Mouse (Mus musculus) layer of hippocampus, adult 9-10 months (tissue): ENCODE measurements around the gene Rgs17.

Source experiments
- DNase-seq: peaks from one replicate; pipeline ENCODE4 v3.0.0; 2022; ENCODE audit warnings: low spot score

Rgs17 gene

DNA sequence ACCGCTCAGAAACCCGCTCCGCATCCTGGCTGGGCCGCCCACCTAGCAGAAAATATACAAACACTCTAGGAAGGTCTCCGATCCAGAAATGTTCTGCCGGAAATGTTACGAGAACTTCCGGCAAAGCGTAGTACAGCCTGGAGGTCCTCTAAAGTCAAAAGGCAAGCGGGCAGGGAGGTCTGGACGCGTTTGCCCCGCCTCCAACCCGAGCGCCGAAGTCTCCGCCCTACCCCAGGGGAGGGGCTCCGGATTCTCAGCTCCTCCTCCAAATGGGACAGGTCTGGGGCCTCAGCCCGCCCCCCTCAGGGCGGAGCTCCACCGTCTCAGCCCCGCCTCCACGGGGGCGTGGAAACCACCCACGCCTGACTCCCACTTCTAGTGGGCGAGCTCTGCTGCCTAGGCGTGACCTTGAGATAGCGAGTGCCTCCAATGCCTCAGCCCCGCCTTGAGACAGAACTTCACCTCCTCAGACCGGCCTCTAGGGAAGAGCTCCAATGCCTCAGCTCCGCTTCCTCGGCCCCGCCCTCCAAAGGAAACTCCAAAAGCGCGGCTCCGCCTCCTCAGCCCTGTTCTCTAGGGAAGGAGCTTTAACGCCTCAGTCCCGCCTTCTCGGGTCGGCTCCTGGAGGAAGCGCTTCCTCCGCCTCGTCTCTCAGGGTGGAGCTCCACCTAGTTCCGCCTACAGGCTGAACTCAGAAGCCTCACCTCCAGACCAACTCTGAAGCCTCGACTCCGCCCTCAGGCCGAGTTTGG lies 98.3 kb downstream of the Rgs17 start, which contains the start of gene Mtrf1l:
Mtrf1l (minus strand) TSS at position 171 of the 752 bp plus-strand sequence.
- DNase-seq, result peak; percentile 87

DNA sequence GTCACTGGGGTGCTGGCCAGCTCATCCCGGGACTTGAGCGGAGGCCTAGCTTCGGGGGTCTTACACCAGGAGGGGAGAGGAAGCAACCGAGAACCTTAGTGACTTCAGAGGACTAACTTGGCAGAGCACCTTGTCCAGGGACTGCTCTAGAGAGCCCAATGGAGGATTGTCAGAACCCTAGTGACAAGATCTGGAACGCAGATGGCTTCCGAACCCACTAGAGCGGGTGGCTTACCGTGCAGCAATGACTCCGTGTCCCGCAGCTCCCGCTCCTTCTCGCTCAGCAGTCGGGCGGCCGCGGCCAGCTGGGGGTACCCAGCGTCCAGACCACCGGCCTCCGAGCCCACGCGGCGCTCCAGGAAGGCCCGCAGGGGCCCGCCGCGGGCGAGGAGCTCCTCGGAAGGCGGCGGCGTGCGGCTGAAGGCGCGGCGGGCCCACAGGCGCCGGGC lies 98.9 kb downstream of the Rgs17 start:
- no peak for DNase-seq

DNA sequence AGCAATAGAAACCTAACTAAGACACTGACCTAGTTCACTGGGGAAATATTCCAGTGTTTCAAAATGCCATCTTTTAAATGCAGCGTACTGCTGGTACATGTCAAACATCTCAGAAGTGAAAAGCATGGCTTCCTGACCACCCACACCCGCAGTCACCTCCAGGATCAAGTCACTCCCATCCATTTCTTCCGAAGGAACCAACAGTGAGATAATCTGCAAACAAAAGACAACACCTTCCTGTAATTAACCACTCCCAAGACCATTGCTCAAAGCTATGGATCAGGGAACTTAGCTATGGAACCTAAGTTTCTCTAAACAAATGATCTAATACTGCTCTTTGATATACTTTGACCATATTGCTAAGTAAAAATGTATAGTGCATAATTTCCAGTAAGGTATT lies 103.4 kb downstream of the Rgs17 start:
- no peak for DNase-seq

DNA sequence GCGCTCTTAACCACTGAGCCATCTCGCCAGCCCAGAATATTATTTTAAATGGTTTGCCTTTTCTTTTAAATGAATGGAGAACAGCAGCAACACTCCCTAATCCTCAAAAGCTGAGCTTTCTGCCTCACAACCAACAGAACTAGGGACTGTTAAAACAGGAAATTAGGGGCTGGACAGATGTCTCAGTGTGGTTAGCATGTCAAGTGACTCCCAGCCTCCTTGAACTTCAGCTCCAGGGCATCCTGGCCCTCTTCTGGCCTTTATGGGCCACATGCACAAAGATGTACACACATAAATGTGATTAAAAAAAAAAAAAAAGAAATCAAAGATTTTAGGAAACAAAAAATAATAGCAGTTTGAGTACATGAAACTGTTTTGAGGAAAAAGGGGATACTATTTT lies 106.2 kb downstream of the Rgs17 start:
- no peak for DNase-seq

DNA sequence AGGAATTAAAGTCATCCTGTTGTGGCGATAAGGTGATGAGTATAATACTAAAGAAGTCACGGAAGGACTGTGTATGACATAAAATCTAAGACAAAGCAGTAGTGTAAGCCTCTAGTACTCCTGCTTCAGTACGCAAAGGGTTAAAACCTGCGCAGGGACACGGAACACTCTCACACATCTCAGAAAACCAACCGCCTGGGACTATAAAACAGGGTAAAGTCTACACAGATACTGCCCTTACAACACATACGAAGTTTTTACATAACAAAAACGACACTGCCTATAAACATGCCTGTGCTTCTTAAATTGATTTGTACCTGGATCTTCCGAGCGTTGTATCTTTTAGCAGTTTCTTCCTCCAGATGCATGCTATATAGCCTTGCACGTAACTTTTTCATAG lies 108.5 kb downstream of the Rgs17 start:
- no peak for DNase-seq

DNA sequence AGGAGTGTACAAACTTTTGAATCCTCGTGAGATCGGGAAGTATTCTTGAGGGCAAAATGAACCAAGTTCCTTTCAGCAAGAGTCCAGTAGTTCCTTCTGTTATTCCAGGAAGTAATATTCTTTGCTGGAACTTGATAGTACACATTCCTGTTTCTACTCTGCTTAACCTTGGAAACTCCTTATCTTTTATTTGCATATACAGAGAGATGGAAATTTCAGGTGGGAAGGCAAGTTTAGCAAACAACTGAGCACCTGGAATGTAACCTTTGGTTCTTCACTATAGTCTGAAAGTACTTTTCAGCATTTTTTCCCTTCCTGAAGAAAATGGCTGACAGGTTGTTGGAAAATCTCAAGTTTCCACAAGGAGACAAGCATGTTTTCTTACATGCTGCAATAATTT lies 114.5 kb downstream of the Rgs17 start:
- DNase-seq, result no peak

DNA sequence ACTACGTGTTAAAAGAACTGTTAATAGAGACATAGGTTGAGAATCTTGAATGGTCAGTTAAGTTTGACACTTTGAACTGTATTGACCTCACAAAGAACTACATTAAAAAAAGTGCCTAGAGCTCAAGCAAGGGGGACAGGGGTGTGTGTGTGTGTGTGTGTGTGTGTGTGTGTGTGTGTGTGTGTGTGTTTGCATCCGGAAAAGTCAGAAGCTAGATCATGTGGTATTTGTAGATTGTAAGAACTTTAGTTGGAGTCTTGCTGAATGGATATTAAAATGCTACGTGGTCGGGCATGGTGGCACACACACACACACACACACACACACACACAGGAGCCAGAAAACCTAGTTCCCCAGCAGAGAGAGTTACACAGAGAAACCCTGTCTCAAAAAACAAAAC lies 115.2 kb downstream of the Rgs17 start:
- DNase-seq, result no peak

DNA sequence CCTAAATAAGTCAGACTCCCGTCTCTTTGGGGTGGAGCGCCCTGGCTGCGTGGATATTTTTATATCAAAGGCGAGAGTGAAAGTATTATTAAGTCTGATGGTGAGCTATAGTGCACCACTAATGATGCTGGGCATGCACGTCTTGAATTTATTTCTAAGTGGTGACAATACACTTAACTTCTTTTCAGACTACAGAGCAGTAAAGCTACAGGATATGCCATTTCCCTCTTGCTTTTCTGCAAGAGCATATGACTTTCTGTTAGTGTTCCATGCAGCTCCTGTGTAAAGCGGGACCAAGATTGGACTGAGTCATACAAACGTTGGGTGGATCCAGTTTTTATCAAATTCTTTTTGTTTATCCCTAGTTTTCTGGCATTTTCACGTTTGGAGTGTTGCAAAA lies 115.8 kb downstream of the Rgs17 start:
- no peak for DNase-seq

DNA sequence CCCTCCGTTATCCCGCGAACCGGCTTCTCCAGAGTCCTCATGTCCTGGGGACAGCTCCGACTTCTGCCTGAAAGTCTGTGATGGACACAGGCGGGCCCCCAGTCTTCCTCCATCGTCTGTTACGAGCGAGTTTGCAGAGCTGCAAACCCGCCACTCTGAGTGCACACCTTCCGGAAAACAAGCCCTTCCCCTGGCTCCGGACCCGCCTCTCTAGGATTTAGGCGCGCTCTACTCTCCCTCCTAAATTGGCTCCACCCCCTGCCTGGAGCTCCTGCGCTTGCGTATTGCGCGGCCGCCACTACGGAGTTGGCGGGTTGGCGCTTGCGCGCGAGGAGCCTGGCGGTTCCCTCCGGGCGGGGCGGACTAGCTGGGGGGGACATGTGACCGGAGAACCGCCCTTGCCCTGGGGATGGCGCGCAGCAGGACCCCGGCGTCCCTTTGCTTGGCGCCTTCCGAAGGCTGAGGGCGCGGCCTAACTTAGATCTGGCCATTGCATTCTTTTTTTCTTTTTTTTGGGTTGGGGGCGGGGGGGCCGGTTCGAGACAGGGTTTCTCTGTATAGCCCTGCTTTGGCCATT lies 116.4 kb downstream of the Rgs17 start:
- DNase-seq, result peak; percentile 83

DNA sequence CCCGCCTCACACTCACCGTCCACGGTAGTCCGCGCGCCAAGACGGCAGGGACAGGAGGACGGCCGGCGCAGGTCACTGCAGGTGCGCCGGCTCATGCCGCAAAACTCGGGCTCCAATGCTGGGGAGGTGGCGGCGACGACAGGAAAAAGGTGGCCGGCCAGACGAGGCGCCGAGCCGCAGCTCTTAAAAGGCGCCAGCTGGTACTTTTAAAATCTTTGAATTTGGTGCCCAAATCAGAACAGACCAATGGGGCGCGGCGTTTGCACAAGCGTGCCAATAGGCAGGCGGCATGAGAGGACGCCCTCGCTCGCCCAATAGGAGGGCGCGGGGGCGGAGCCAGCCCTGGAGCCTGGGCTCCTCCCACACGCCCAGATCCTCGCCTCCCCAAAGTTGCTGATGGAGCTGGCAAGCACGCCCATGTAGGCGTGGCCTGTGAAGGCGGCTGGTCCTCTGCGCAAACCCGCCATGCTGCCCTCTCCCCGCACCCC lies 116.9 kb downstream of the Rgs17 start, which contains the start of gene Fbxo5:
Fbxo5 (minus strand) TSS at position 358 of the 488 bp plus-strand sequence.
- peak; percentile 94 for DNase-seq

DNA sequence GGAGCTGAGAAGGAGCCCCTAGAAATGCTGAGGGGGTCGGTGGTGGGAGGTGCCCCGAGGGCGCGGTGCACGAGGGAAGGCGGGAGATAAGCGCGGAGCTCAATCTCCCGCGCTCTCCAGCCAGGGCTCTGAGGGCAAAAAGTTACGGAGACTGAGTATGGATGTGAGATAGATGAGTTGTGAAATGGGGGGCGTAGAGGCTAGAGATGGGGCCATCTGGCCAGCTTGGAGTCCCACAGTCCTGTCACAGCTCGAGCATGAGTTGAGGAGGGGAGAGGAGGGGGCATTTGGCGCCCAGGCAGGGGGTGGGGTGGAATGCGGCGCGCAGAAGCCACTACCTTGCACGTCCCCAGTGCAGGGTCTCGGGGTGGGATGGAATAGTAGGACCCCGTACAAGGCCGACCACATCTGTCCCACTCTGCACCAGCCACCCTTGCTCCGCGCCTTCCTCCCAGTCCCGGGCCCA lies 117.5 kb downstream of the Rgs17 start:
- no peak for DNase-seq

DNA sequence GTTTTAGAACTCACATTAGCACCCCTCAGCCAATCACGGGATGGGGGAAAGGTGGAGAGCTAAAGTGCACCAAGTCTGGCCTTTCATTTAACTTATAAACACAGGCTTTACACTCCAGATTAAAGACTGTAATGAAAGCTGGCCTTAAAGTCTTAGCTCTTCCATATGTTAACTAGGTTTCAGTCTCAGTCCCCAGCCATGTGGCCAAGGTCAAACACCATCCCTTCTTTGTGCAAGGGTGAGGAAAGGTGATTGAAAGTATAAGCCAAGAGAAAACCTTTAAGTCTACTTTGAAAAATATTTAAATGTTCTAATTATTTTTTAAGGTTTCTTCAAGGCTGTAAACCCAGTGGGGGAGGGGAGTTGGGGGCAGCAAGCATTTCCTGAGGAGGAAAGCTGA lies 118.5 kb downstream of the Rgs17 start:
- DNase-seq, result no peak

DNA sequence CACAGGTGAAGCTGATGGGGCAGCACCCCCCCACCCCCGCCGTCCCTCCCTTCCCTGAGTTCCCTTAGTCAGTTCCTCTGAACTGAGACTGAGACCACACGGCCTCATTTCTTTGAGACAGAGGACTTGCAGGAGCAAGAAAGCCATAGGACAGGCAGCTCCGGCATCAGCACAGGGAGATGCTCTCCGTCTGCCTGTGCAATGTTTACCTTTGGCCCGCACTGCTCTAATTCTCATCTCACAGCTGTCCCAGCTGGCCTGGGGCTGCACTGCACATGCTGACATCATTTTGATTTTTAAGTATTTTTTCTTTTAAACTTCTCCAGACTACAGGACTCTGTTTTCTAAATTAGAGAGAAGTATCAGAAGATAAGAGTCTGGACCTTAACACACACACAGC lies 119.3 kb downstream of the Rgs17 start:
- no peak for DNase-seq

DNA sequence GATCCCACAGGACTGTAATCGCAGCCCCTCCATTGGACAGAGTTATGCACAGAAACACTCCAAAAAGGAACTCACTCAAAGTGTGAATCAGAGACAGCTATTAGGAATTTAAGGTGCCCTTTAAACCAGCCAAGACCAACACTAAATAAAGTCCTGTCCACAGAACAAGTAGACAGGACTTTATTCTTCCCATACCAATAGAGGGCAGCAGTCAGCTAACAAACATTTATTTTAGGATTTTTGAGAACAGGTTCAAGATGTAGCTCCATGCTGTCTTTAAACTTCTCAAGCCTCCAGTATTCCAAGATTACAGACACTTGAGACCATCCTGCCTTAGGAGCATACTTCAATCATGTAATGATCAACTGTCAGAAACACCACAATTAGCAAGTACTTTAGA lies 121.7 kb downstream of the Rgs17 start:
- DNase-seq, result no peak

DNA sequence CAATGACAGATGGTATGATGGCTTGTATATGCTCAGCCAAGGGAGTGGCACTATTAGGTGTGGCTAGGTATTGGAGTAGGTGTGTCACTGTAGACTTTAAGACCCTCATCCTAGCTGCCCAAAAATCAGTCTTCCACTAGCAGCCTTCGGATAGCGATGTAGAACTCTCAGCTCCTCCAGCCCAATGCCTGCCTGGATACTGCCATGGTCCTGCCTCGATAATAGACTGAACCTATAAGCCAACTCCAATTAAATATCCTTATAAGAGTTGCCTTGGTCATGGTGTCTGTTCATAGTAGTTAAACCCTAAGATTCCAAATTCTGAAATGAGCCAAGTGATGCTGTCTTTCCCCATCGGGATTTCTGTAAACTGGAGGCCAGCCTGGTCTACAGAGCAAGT lies 124.1 kb downstream of the Rgs17 start:
- no peak for DNase-seq

DNA sequence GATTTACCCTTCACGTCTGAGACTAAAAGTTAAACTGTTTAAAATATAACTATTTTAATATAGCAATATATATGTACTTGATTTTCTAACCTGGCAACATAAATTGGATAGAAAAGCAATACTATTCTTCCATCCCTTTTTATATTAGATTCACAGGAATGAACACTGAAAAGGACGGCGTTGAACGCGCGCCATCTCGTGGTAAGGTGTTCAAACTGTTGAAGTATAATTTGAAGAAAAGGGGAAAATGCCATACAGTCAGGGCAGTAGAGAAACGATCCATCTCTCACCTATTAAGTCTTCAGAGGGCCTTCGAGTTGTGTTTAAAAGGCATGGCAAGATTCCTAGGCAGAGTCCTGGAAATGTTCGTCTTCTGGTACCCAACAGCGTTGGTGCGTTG lies 131.5 kb downstream of the Rgs17 start:
- DNase-seq, result peak; percentile 35

DNA sequence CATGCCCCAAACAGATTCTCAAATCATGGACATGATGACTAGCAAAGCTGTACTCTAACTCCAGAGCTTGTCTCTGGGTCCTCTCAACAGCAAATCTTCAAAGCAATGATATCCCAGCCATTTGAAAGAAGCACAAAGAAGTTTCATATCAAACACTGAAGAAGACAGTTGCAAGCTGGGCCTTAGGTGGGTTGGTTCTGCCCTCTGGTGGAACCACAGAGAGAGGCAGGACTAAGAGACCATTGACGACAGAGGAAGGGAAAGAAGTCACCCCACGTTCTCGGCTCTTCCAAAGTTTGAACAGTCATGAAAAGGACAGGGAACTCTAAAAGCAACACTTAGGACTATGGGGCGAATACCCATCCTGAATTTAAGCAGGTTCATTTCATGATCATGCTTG lies 135.3 kb downstream of the Rgs17 start:
- no peak for DNase-seq
